Mouse (Mus musculus) CD4-positive, CD25-positive, alpha-beta regulatory T cell, adult 9 weeks (primary cell): Measurements from ENCODE around the gene Glipr1. TPM values are rescaled to one million over a fixed set of nuclear protein-coding genes. Genes with fewer than 3 reads are reported as not detected.

ENCODE experiments used
- polyA plus RNA-seq: library from polyadenylated mRNA; unstranded; fragments of 100-300 nt; shearing (Covaris generic); gene quantifications from one replicate; pipeline ENCODE4 v1.2.1, GENCODE M21; 2017

Glipr1 gene
- polyA plus RNA-seq, result 132 TPM

DNA sequence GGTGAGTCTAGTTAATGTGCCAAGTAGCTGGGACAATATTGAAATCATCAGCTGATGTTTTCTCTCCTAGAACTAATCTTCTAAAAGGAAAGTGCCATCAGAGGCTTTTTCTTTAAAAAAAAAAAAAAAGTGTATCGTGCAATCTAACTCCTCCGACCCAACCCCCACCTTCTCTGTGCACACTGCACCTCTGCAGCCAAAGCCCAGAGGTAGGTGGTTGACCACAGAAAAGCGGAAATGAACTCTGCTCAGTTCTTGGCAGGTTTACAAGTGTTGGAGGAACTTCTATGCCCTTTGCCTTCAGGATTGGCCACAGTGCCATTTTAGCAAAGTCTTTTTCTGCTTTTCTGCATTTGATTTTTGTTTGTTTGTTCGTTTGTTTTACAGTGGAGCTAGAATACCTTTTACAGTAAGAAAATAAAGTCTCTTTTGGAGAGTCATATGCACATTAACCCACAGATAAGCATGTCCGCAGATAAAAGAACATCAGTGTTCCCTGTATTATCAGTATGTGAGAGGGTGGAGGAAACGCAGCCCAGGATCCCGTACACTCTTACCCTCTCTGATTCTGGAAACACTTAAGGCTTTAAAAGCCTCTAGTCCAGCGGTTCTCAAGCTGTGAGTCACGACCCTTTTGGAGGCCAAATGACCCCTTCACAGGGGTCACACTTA is at the start of gene Glipr1:
Gene Glipr1 (minus strand): TSS at position 88 of the 672 bp plus-strand sequence.

DNA sequence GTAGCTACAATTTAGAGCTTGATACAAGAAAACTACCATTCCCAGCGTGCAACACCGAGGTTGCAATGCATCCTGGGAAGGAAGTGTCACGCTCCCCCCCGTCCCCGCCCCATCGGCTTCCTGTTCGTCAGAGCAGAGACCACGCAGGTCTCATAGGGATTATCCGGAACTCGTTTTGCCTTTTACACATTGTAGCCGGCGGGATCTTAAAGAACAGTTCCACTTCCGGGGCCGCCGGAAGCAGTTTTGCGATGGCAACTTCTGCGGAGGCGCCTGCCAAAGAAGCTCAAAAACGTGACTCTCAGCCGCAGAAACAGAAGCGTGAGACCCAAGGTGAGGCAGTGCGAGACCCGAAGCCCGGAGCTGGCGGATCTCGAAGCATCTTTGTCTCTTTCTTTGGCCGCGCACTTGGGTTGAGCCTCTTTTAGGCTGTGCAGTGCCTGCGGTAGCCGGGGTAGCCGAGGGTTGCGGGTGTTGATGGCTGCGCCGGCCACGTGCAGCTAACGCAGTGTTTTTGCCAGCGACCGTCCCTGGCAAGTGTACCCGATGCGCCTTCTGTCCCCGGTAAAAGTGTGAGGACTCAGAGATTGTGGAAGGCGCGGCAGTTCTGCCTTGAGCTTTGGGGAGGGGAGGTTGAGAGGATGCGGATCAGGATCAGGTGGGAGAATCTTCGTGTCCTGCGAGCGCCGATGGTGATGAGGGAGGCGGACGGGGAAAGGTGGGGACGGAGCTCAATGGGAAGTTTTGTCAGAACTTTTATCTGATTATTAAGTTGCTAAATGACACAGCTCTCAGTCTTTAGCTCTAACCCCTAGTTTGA is 29.7 kb downstream of the Glipr1 start, which contains the start of gene Krr1:
Gene Krr1 (plus strand): TSS at position 123 of the 820 bp plus-strand sequence.

Other genes starting within 250 kb of the Glipr1 start
- gene Krr1, start 30.0 kb downstream of the Glipr1 start, polyA plus RNA-seq, result 57.6 TPM
- gene Glipr1l1, start 57.6 kb upstream of the Glipr1 start, polyA plus RNA-seq, result not detected
- gene Glipr1l2, start 80.7 kb upstream of the Glipr1 start, polyA plus RNA-seq, result not detected
- not detected for gene Glipr1l3, start 157.7 kb upstream of the Glipr1 start, polyA plus RNA-seq
- gene Caps2, start 161.0 kb upstream of the Glipr1 start, polyA plus RNA-seq, result 0.86 TPM